Comparison of ENCODE assay signal across 10 mouse cellular contexts in the genomic region with DNA sequence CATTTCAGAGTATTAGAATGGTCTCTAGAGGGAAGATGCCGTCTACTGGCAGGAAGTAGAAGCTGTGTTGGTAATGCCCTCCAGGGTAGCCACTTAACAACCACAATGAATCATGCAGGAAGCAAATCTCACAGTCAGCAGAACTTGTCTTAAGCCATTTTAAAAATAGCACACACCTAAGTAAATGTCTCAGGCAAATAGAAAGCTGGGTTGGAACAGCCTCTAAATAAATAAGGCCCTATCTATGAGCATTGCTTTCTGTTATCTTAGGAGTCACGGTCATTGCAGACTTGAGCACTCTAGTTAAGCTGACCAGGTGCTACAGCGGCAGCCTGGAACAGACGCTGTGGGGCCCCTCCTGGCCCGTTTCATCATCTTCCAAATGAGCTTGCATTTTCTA. TPM values are rescaled to one million over a fixed set of nuclear protein-coding genes. Genes with fewer than 3 reads are reported as not detected.
DNase-seq lines count a peak whose midpoint lies in the region; ATAC-seq lines count a peak whose summit lies in the region.
"Had no signal": no experiment of that assay in that cellular context is flagged by ENCODE, and none has a peak within 500 bp of the region (broad histone marks: within the 10 kb centered on the region; RNA-seq: fewer than 3 reads in every experiment).

No protein-coding gene starts in this region.

- no peaks in the 10 kb centered on the region for H3K27me3 ChIP-seq in intestine, embryonic 16.5 days (replicated peaks; ENCODE audit: control insufficient read depth, insufficient read depth, low read length)
- H3K27me3 ChIP-seq in splenic B cell, adult 2 months (ENCODE audit: control insufficient read depth, insufficient read depth, low read length, poor library complexity, severe bottlenecking): no peaks in the 10 kb centered on the region; the same call in 1 of the 2 replicates
- H3K27me3 ChIP-seq in hindbrain, embryonic 16.5 days (replicated peaks; ENCODE audit: control insufficient read depth, insufficient read depth, low read length): no peaks in the 10 kb centered on the region
- H3K27me3 ChIP-seq: neural tube, embryonic 13.5 days had no signal

- no peak overlapping the region for H3K9ac ChIP-seq in intestine, embryonic 16.5 days (ENCODE audit: low read depth, low read length)
- no peak overlapping the region for H3K9ac ChIP-seq in hindbrain, embryonic 16.5 days (ENCODE audit: low read depth, low read length)
- H3K9ac ChIP-seq: neural tube, embryonic 13.5 days had no signal

- H3K9me3 ChIP-seq in intestine, embryonic 16.5 days (ENCODE audit: control insufficient read depth, low read length): no peaks in the 10 kb centered on the region
- H3K9me3 ChIP-seq in hindbrain, embryonic 16.5 days (ENCODE audit: control insufficient read depth, low read length): no peaks in the 10 kb centered on the region
- H3K9me3 ChIP-seq: neural tube, embryonic 13.5 days had no signal

- 44% methylated on average over 5 of the region's 5 CpGs for WGBS in intestine, embryonic 16.5 days
- 65% methylated on average over 5 of the region's 5 CpGs for WGBS in hindbrain, embryonic 16.5 days

- H3K36me3 ChIP-seq in intestine, embryonic 16.5 days (ENCODE audit: control insufficient read depth, insufficient read depth, low read length): no peaks in the 10 kb centered on the region
- H3K36me3 ChIP-seq in splenic B cell, adult 2 months (ENCODE audit: control insufficient read depth, insufficient read depth, low read length, poor library complexity, severe bottlenecking): no peaks in the 10 kb centered on the region
- H3K36me3 ChIP-seq in hindbrain, embryonic 16.5 days (ENCODE audit: control insufficient read depth, insufficient read depth, low read length): no peaks in the 10 kb centered on the region
- H3K36me3 ChIP-seq: neural tube, embryonic 13.5 days had no signal

- H3K4me2 ChIP-seq in intestine, embryonic 16.5 days (ENCODE audit: low read depth, low read length): no peak overlapping the region
- no peak overlapping the region for H3K4me2 ChIP-seq in hindbrain, embryonic 16.5 days (ENCODE audit: low read length)
- H3K4me2 ChIP-seq: neural tube, embryonic 13.5 days had no signal

- DNase-seq in lung, postnatal 25 days (ENCODE audit: low spot score): peak; percentile 19
- no peak for DNase-seq in lung, postnatal 10 days
- peak; percentile 36 for DNase-seq in T-cell, adult 2 months (ENCODE audit: low spot score)
- DNase-seq in splenic B cell, adult 2 months (ENCODE audit: low read depth, low spot score): peak; percentile 46
- no peak for DNase-seq in spleen, adult 18-20 months
- no peak for DNase-seq in ovary, postnatal 36 days (ENCODE audit: low spot score)
- DNase-seq: embryo, embryonic 11 days had no signal

- peak; percentile 84 for ATAC-seq in intestine, embryonic 16.5 days
- no peak for ATAC-seq in hindbrain, embryonic 16.5 days

- H3K4me1 ChIP-seq in intestine, embryonic 16.5 days (ENCODE audit: control insufficient read depth, insufficient read depth, low read length): no peaks in the 10 kb centered on the region
- no peaks in the 10 kb centered on the region for H3K4me1 ChIP-seq in hindbrain, embryonic 16.5 days (ENCODE audit: control insufficient read depth, insufficient read depth, low read depth, low read length)

- H3K4me3 ChIP-seq in intestine, embryonic 16.5 days (ENCODE audit: low read length): no peak overlapping the region
- H3K4me3 ChIP-seq in hindbrain, embryonic 16.5 days (ENCODE audit: low read length): no peak overlapping the region
- H3K4me3 ChIP-seq: neural tube, embryonic 13.5 days had no signal

- no peak overlapping the region for H3K27ac ChIP-seq in intestine, embryonic 16.5 days (ENCODE audit: low read length)
- H3K27ac ChIP-seq in hindbrain, embryonic 16.5 days (ENCODE audit: low read depth, low read length): no peak overlapping the region
- H3K27ac ChIP-seq: neural tube, embryonic 13.5 days had no signal

RNA-seq across cellular contexts. Expression of gene Eid1, which starts 5.7 kb away (rescaled TPM):
- polyA plus RNA-seq in intestine, embryonic 16.5 days (2015; fragmentation: Nextera tagmentation; extraction: Ambion mirVana): 72.0 and 73.2 TPM in 2 replicates
- 373 and 390 TPM in 2 replicates for polyA plus RNA-seq in hindbrain, embryonic 16.5 days (2015; fragmentation: Nextera tagmentation; extraction: Ambion mirVana)

RNA-seq across cellular contexts. Expression of gene Cep152, which starts 42.3 kb away (rescaled TPM):
- 3.5 and 3.7 TPM in 2 replicates for polyA plus RNA-seq in intestine, embryonic 16.5 days (2015; fragmentation: Nextera tagmentation; extraction: Ambion mirVana)
- 2.4 and 3.0 TPM in 2 replicates for polyA plus RNA-seq in hindbrain, embryonic 16.5 days (2015; fragmentation: Nextera tagmentation; extraction: Ambion mirVana)

RNA-seq across cellular contexts. Expression of gene Shc4, which starts 56.8 kb away (rescaled TPM):
- 1.7 and 1.8 TPM in 2 replicates for polyA plus RNA-seq in intestine, embryonic 16.5 days (2015; fragmentation: Nextera tagmentation; extraction: Ambion mirVana)
- 4.3 and 5.0 TPM in 2 replicates for polyA plus RNA-seq in hindbrain, embryonic 16.5 days (2015; fragmentation: Nextera tagmentation; extraction: Ambion mirVana)

Comparison
In these comparisons a context has a peak if more than half of its experiments do, and no peak if none do; other contexts are left out.
1. DNase-seq: peak in lung, postnatal 25 days (single experiment), T-cell, adult 2 months (single experiment) and splenic B cell, adult 2 months (single experiment); none in lung, postnatal 10 days (single experiment), spleen, adult 18-20 months (0 of 2) and ovary, postnatal 36 days (single experiment).